Mouse (Mus musculus) heart, embryonic 10.5 days (tissue): ENCODE results near the gene Ranbp3. TPM values are rescaled to one million over a fixed set of nuclear protein-coding genes. Genes with fewer than 3 reads are reported as not detected.

Experiments used
- DNase-seq: peaks from one replicate; pipeline ENCODE4 v3.0.0-alpha.2; 2017; ENCODE audit warnings: low spot score
- H3K27ac ChIP-seq: fragments of 300-500 bp; sonication (generic); 2 replicates; pipeline ENCODE4 v1.5.1; 2016; ENCODE audit warnings: mild to moderate bottlenecking
- H3K27me3 ChIP-seq: fragments of 300-500 bp; sonication (generic); 2 replicates; pipeline ENCODE4 v1.6.1; 2016; ENCODE audit warnings: mild to moderate bottlenecking; ENCODE audit not compliant: poor library complexity, insufficient read depth, severe bottlenecking
- H3K36me3 ChIP-seq: fragments of 300-500 bp; sonication (generic); 2 replicates; pipeline ENCODE4 v1.6.1; 2016; ENCODE audit warnings: mild to moderate bottlenecking, moderate library complexity
- H3K4me1 ChIP-seq: fragments of 300-500 bp; sonication (generic); 2 replicates; pipeline ENCODE4 v1.6.1; 2016; ENCODE audit warnings: mild to moderate bottlenecking
- H3K4me3 ChIP-seq: fragments of 300-500 bp; sonication (generic); 2 replicates; pipeline ENCODE4 v1.5.1; 2016; ENCODE audit warnings: mild to moderate bottlenecking, moderate library complexity
- H3K9me3 ChIP-seq: fragments of 300-500 bp; sonication (generic); 2 replicates; pipeline ENCODE4 v1.6.1; 2016; ENCODE audit warnings: mild to moderate bottlenecking, moderate library complexity
- WGBS: fragments of 180-500 bp; shearing (Covaris S2); methylation state at CpG from one replicate; pipeline ENCODE4 v1.1.7; 2016; 5-methylcytosine and 5-hydroxymethylcytosine counted together
- polyA plus RNA-seq: library from polyadenylated mRNA; unstranded; fragments of >200 nt; fragmentation: Nextera tagmentation; extraction: Ambion mirVana; gene quantifications from 2 replicates; pipeline ENCODE4 v1.2.1, GENCODE M21; 2016

Gene Ranbp3
- polyA plus RNA-seq, 1 experiment from 2014 or later = 105 TPM

DNA sequence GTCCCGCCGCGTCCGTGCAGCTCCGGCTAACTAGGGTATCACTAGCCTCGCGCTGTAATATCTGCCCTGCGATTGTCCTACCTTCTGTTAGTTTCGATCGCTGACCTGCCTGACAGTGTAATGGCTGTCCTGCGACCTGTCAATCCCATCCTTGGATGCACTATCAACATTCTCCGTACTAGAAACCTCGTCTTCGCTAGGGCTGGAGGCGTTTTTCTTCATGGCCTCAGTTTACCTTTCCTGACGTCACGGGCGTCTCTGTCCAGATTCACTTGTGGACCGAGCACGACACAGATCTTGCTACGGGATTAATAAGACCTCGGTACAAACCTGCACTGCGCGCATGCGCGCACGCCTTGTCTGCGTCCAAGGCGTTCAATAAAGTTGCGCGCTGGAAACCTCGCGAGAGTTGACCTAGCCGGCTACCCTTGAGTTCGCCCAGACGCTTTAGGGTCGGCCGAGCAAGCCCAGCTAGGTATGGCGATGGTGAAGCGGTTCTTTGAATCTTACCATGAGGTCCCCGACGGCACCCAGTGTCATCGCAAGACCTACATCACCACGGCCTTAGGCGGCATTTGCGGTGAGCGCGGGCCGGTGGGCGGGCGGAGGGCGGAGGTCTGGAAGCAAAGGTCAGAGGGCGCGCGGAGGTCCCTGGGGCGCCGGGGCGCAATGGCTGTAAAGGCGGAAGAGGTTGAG, 44.4 kb downstream of the Ranbp3 start, which contains the start of the genes Ndufa11 and Vmac:
TSS of gene Ndufa11 (plus strand) at position 405 of the 696 bp plus-strand sequence.
TSS of gene Vmac (minus strand) at position 660 of the 696 bp plus-strand sequence.
- H3K36me3 ChIP-seq = peaks cover 33% of the 10 kb centered on the region
- DNase-seq = peak; percentile 98
- H3K4me1 ChIP-seq = peaks cover 43% of the 10 kb centered on the region
- under 1% methylated on average over 59 of the region's 59 CpGs for WGBS
- no peaks in the 10 kb centered on the region for H3K27me3 ChIP-seq
- H3K4me3 ChIP-seq = peak within 1 kb of the TSS; percentile 90
- H3K9me3 ChIP-seq = no peaks in the 10 kb centered on the region
- H3K27ac ChIP-seq = peak within 1 kb of the TSS; percentile 92

GRCm38 (mm10) chr17:56722441-56722840, 49.3 kb downstream of the Ranbp3 start:
- WGBS = 82% methylated on average over 5 of the region's 5 CpGs
- peaks cover 57% of the 10 kb centered on the region for H3K36me3 ChIP-seq
- peaks cover 32% of the 10 kb centered on the region for H3K4me1 ChIP-seq
- no peak overlapping the region for H3K27ac ChIP-seq
- H3K27me3 ChIP-seq = no peaks in the 10 kb centered on the region
- H3K9me3 ChIP-seq = no peaks in the 10 kb centered on the region
- H3K4me3 ChIP-seq = no peak overlapping the region
- no peak for DNase-seq

GRCm38 (mm10) chr17:56723419-56724161, 50.5 kb downstream of the Ranbp3 start:
- 83% methylated on average over 11 of the region's 11 CpGs for WGBS
- no peak for DNase-seq
- Histone ChIP-seq H3K36me3 (peaks cover 57% of the 10 kb centered on the region), H3K27me3 (no peaks in the 10 kb centered on the region), H3K9me3 (no peaks in the 10 kb centered on the region), H3K4me1 (peaks cover 38% of the 10 kb centered on the region), H3K4me3 (no peak overlapping the region), H3K27ac (no peak overlapping the region; the same call in 1 of the 2 replicates)

DNA sequence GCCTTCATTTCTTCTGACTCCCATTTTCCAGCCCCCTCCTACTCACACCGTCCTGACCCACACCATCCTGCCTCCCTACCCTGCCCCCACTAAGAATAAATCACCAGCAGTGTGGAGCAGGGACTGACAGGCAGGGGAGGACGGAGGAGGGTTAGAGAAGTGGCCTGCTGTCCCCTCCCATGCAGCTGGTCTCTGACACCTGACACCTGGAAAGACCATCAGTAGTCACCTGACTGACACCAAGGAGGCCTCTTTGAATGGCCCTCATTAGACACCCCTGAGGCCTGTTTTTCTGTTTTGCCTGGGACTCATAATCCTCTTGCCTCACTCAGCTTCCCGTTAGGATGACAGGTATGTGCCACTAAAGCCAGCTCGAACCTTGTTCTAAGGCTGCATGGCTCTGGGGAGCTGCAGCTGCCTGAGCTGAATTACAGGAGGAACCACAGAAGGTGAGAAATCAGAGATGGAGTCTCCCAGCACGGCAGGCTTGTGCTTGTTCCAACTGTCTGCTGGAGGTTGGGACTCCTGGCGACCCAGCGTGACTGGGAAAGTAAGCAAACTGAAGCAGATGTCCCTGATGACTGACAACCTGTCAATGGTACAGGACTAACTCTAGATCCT, 54.0 kb downstream of the Ranbp3 start:
- WGBS = 8% methylated on average over 7 of the region's 7 CpGs
- H3K4me3 ChIP-seq = peak overlapping the region; percentile 27; the same call in 1 of the 2 replicates
- peaks cover 30% of the 10 kb centered on the region for H3K36me3 ChIP-seq
- no peaks in the 10 kb centered on the region for H3K9me3 ChIP-seq
- peaks cover 26% of the 10 kb centered on the region; the same call in 1 of the 2 replicates for H3K27me3 ChIP-seq
- peaks cover 28% of the 10 kb centered on the region for H3K4me1 ChIP-seq
- DNase-seq = no peak
- H3K27ac ChIP-seq = peak overlapping the region; percentile 37

DNA sequence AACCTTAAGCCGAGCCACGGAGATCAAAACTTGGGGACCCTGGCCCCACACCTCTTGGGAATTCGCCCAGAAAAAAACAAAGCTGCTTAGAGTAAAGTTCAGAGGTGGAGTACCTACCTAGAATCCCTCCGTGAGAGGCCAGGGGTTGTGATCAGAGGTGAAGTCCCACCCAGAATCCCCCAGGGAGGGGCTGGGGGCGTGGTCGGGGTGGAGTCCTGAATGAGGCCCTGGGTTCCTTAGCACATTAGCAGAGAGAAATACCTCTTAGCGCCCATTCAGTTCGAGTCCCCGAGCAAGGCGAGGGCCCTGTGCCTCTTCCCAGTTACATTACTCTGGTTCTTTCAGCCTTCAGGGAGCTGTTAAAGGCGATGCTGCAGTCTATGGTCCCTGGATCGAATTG, 54.6 kb downstream of the Ranbp3 start:
- Histone ChIP-seq H3K4me3 (peak overlapping the region; percentile 27), H3K27me3 (peaks cover 27% of the 10 kb centered on the region; the same call in 1 of the 2 replicates), H3K4me1 (peaks cover 28% of the 10 kb centered on the region), H3K9me3 (no peaks in the 10 kb centered on the region), H3K27ac (peak overlapping the region; percentile 37), H3K36me3 (peaks cover 25% of the 10 kb centered on the region)
- peak; percentile 87 for DNase-seq
- WGBS = 6% methylated on average over 12 of the region's 12 CpGs

DNA sequence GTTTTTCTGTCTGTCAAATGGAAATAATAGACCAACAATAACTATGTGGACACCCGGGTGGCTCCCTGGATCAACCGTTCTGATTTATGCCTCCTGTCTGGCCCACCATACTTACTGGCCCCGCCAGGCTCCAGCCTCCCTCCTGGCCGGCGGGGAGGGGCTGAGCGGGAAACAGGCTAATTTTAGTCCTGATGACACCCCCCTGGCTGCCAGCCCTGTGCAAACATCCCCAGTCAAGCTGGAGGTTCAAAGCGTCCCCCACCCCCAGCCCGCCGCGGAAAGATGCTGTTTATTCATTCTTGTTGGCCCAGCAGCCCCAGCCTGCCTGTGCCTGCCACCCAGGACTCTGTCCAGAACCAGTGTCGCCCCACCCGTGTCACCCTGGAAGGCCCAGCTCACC, 55.0 kb downstream of the Ranbp3 start:
- H3K36me3 ChIP-seq = peaks cover 21% of the 10 kb centered on the region
- no peaks in the 10 kb centered on the region for H3K9me3 ChIP-seq
- WGBS = 10% methylated on average over 12 of the region's 12 CpGs
- DNase-seq = no peak
- peaks cover 29% of the 10 kb centered on the region; the same call in 1 of the 2 replicates for H3K27me3 ChIP-seq
- H3K27ac ChIP-seq = peak overlapping the region; percentile 37
- peak overlapping the region; percentile 27 for H3K4me3 ChIP-seq
- peaks cover 28% of the 10 kb centered on the region for H3K4me1 ChIP-seq

DNA sequence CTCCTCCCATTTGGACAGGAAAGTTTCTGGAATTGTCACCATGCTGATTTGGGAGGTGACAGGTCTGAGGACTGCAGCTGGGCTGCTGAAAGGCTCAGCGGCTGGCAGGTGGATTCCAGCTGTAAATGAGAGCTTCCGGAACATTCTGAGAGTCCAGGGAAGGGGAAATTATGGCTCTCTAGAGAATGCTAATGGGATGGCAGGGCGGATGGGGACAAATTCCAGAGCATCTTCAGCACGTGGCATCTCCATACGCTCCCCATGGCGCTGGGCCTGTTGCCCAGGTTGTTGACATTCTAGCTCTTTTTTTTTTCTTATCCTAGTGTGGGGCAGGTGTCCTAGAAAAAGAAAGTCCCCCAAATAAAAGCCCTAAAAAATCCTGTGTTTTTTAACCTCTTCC, 56.1 kb downstream of the Ranbp3 start:
- Histone ChIP-seq H3K4me1 (peaks cover 28% of the 10 kb centered on the region), H3K4me3 (no peak overlapping the region), H3K27ac (peak overlapping the region; percentile 36; the same call in 1 of the 2 replicates), H3K36me3 (peaks cover 10% of the 10 kb centered on the region), H3K27me3 (peaks cover 39% of the 10 kb centered on the region; the same call in 1 of the 2 replicates), H3K9me3 (no peaks in the 10 kb centered on the region)
- 55% methylated on average over 6 of the region's 6 CpGs for WGBS
- DNase-seq = no peak

DNA sequence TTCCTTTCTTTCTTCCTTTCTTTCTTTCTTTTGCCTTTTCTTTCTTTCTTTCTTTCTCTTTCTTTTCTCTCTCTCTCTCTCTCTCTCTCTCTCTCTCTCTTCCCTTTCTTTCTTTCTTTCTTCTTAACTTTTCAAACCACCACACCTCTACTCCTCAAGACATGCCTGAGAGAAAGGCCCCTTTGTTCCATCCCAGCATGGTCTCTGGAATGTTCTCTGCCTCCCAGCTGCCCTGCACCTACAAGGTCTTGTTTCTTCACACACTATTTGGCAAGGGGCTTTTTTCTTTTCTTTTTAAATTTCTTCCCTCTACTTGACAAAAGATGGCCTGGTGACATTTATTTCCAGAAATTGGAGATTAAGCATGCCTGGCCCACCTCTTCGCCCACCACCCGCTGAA, 56.6 kb downstream of the Ranbp3 start:
- no peak overlapping the region for H3K27ac ChIP-seq
- no peak for DNase-seq
- WGBS = 56% methylated on average over 2 of the region's 2 CpGs
- peaks cover 5% of the 10 kb centered on the region for H3K36me3 ChIP-seq
- H3K4me1 ChIP-seq = peaks cover 28% of the 10 kb centered on the region
- H3K27me3 ChIP-seq = peaks cover 39% of the 10 kb centered on the region; the same call in 1 of the 2 replicates
- no peak overlapping the region for H3K4me3 ChIP-seq
- H3K9me3 ChIP-seq = no peaks in the 10 kb centered on the region

GRCm38 (mm10) chr17:56736534-56736933, 63.4 kb downstream of the Ranbp3 start:
- H3K4me3 ChIP-seq = no peak overlapping the region
- peaks cover 14% of the 10 kb centered on the region for H3K4me1 ChIP-seq
- no peaks in the 10 kb centered on the region for H3K36me3 ChIP-seq
- DNase-seq = no peak
- H3K27ac ChIP-seq = no peak overlapping the region
- H3K9me3 ChIP-seq = no peaks in the 10 kb centered on the region
- H3K27me3 ChIP-seq = peaks cover 50% of the 10 kb centered on the region
- WGBS = 43% methylated on average over 8 of the region's 8 CpGs

DNA sequence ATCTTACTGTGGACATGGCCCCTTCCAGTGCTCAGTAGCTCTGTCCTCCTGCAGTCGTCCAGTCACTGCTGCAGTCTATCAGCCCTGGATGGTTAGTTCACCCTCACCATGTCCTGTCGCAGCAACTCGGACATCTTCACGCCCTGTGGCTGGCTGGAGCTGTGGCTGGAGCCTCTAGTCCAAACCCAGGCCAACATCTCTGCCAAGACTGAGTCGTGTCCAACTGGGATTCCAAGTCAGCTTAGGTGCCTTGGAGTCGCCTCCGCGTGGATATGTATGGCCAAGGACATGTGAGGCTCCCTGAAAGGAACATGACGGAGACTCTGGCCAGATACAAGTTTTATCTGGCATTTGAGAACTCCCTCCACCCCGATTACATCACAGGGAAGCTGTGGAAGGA, 65.1 kb downstream of the Ranbp3 start:
- Histone ChIP-seq H3K9me3 (no peaks in the 10 kb centered on the region), H3K4me1 (peaks cover 14% of the 10 kb centered on the region), H3K27ac (no peak overlapping the region), H3K36me3 (no peaks in the 10 kb centered on the region), H3K4me3 (no peak overlapping the region), H3K27me3 (peaks cover 39% of the 10 kb centered on the region)
- WGBS = 76% methylated on average over 10 of the region's 10 CpGs
- no peak for DNase-seq

DNA sequence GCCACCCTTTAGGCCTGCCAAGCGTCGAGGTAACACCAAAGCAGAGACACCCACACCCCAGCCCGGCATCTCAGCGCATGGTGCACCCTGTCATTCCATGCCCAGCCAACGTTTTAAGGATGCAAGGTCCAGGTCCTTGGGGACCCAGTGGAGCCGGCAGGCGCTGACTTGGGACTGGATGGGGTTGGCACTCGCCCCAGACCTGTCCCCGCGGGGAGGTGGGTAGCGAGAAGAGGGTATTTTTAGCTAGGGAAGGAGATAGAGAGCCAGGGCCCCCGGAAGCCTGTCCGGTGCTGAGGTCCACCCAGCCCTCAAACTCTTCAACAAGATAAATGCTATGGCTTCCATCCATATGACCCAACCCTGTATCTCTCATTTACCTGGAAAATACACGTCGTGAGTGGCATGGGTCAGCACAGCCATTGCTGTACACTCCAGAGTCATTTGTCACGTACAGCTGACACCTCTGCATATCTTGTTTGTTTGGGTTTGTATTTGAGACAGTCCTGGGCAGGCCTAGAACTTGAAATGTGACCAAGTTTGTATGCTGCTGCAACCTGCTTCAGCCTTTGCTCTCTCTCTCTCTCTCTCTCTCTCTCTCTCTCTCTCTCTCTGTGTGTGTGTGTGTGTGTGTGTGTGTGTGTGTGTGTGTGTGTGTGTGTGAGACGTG, 67.2 kb downstream of the Ranbp3 start:
- WGBS = 60% methylated on average over 17 of the region's 17 CpGs
- no peak overlapping the region for H3K4me3 ChIP-seq
- no peak overlapping the region for H3K27ac ChIP-seq
- H3K27me3 ChIP-seq = peaks cover 37% of the 10 kb centered on the region
- H3K36me3 ChIP-seq = no peaks in the 10 kb centered on the region
- no peaks in the 10 kb centered on the region for H3K9me3 ChIP-seq
- DNase-seq = no peak
- peaks cover 14% of the 10 kb centered on the region for H3K4me1 ChIP-seq

- H3K4me1 ChIP-seq = peaks cover 14% of the 10 kb centered on the region
- H3K36me3 ChIP-seq = no peaks in the 10 kb centered on the region
- no peak for DNase-seq
- no peaks in the 10 kb centered on the region for H3K9me3 ChIP-seq
- H3K27me3 ChIP-seq = peaks cover 37% of the 10 kb centered on the region
- 68% methylated on average over 17 of the region's 17 CpGs for WGBS
- no peak overlapping the region for H3K27ac ChIP-seq
- H3K4me3 ChIP-seq = 0 out of 2 replicates have a peak overlapping the region, but pooled peaks have one; percentile 1
These were observed 67.7 kb downstream of the Ranbp3 start for GRCm38 (mm10) chr17:56740788-56741160.
